8 mouse cellular contexts compared by ENCODE assay signal in genomic region chr1:90203783-90204690, GRCm38 (mm10). TPM values are rescaled to one million over a fixed set of nuclear protein-coding genes. Genes with fewer than 3 reads are reported as not detected.
A peak's percentile ranks its signal among the peaks of the same experiment; 100 is the strongest.
DNase-seq lines count a peak whose midpoint lies in the region; ATAC-seq and TF ChIP-seq lines count a peak whose summit lies in the region.

Gene Ackr3, plus strand, starts transcription at chr1:90203980.

- peak; percentile 85 for ATAC-seq in forebrain, embryonic 13.5 days
- peak; percentile 81 for ATAC-seq in heart, embryonic 16.5 days (replicated peaks; ENCODE audit: extremely low read depth, insufficient read depth, low FRiP score)
- ATAC-seq in liver, embryonic 12.5 days, result peak; percentile 66
- peak; percentile 76 for ATAC-seq in neural tube, embryonic 12.5 days (ENCODE audit: low FRiP score, low read depth)

- WGBS in forebrain, embryonic 13.5 days, result 2% methylated on average over 19 of the region's 19 CpGs
- 3% methylated on average over 19 of the region's 19 CpGs for WGBS in heart, embryonic 16.5 days
- 3% methylated on average over 19 of the region's 19 CpGs for WGBS in liver, embryonic 12.5 days (ENCODE audit: insufficient replicate concordance)
- WGBS in neural tube, embryonic 12.5 days, result 2% methylated on average over 19 of the region's 19 CpGs

- H3K9me3 ChIP-seq in forebrain, embryonic 13.5 days (replicated peaks), result no peaks in the 10 kb centered on the region
- H3K9me3 ChIP-seq in heart, embryonic 16.5 days (replicated peaks; ENCODE audit: control insufficient read depth, low read length), result no peaks in the 10 kb centered on the region
- H3K9me3 ChIP-seq in liver, embryonic 12.5 days (replicated peaks), result no peaks in the 10 kb centered on the region
- H3K9me3 ChIP-seq in neural tube, embryonic 12.5 days, result no peaks in the 10 kb centered on the region

- H3K9ac ChIP-seq in forebrain, embryonic 13.5 days, result peak within 1 kb of the TSS; percentile 82
- peak within 1 kb of the TSS; percentile 67 for H3K9ac ChIP-seq in heart, embryonic 16.5 days (ENCODE audit: low read length)
- peak within 1 kb of the TSS; percentile 51 for H3K9ac ChIP-seq in liver, embryonic 12.5 days
- peak within 1 kb of the TSS; percentile 71 for H3K9ac ChIP-seq in neural tube, embryonic 12.5 days

- H3K27ac ChIP-seq in forebrain, embryonic 13.5 days, result peak within 1 kb of the TSS; percentile 91
- H3K27ac ChIP-seq in heart, embryonic 16.5 days (ENCODE audit: low read length), result peak within 1 kb of the TSS; percentile 59
- H3K27ac ChIP-seq in liver, embryonic 12.5 days, result peak within 1 kb of the TSS; percentile 61
- peak within 1 kb of the TSS; percentile 71 for H3K27ac ChIP-seq in neural tube, embryonic 12.5 days
- peak within 1 kb of the TSS; percentile 70 for H3K27ac ChIP-seq in testis, adult 2 months (ENCODE audit: control insufficient read depth, insufficient read depth, low read depth, low read length)

- peak within 1 kb of the TSS; percentile 67 for H3K4me2 ChIP-seq in forebrain, embryonic 13.5 days
- peak within 1 kb of the TSS; percentile 57 for H3K4me2 ChIP-seq in heart, embryonic 16.5 days (ENCODE audit: low read depth, low read length)
- H3K4me2 ChIP-seq in liver, embryonic 12.5 days, result peak within 1 kb of the TSS; percentile 39
- peak within 1 kb of the TSS; percentile 68 for H3K4me2 ChIP-seq in neural tube, embryonic 12.5 days (replicated peaks)

- peak; percentile 83 for DNase-seq in 3T3-L1 (ENCODE audit: low read depth, low spot score)
- DNase-seq in cerebellum, adult 11 months, result peak; percentile 40
- DNase-seq in kidney, postnatal 25 days, result peak; percentile 89 to 92

- peaks cover 64% of the 10 kb centered on the region for H3K4me1 ChIP-seq in forebrain, embryonic 13.5 days
- peaks cover 35% of the 10 kb centered on the region for H3K4me1 ChIP-seq in heart, embryonic 16.5 days (ENCODE audit: control insufficient read depth, insufficient read depth, low read length)
- H3K4me1 ChIP-seq in liver, embryonic 12.5 days, result 0 out of 2 replicates have a peak, but pooled peaks cover 3% of the 10 kb centered on the region
- peaks cover 55% of the 10 kb centered on the region for H3K4me1 ChIP-seq in neural tube, embryonic 12.5 days
- H3K4me1 ChIP-seq in testis, adult 2 months (ENCODE audit: control insufficient read depth, insufficient read depth, low read length), result peaks cover 8% of the 10 kb centered on the region

- TF ChIP-seq POLR2A in testis, adult 2 months (IDR thresholded peaks at IDR 0.05; ENCODE audit: control insufficient read depth, low read depth, low read length), result peak; percentile 79

- peak within 1 kb of the TSS; percentile 60 for H3K4me3 ChIP-seq in forebrain, embryonic 13.5 days
- H3K4me3 ChIP-seq in heart, embryonic 16.5 days (ENCODE audit: low read length), result peak within 1 kb of the TSS; percentile 45
- peak within 1 kb of the TSS; percentile 45 for H3K4me3 ChIP-seq in liver, embryonic 12.5 days
- H3K4me3 ChIP-seq in neural tube, embryonic 12.5 days, result peak within 1 kb of the TSS; percentile 60
- H3K4me3 ChIP-seq in testis, adult 2 months (ENCODE audit: control insufficient read depth, low read depth, low read length), result peak within 1 kb of the TSS; percentile 78

- H3K27me3 ChIP-seq in forebrain, embryonic 13.5 days, result peaks cover 13% of the 10 kb centered on the region; the same call in 1 of the 2 replicates
- peaks cover 21% of the 10 kb centered on the region for H3K27me3 ChIP-seq in heart, embryonic 16.5 days (ENCODE audit: control insufficient read depth, insufficient read depth, low read length)
- peaks cover 77% of the 10 kb centered on the region for H3K27me3 ChIP-seq in liver, embryonic 12.5 days (replicated peaks)
- no peaks in the 10 kb centered on the region for H3K27me3 ChIP-seq in neural tube, embryonic 12.5 days (replicated peaks)
- H3K27me3 ChIP-seq in testis, adult 2 months (ENCODE audit: control insufficient read depth, insufficient read depth, low read length), result no peaks in the 10 kb centered on the region

- no peaks in the 10 kb centered on the region for H3K36me3 ChIP-seq in forebrain, embryonic 13.5 days (ENCODE audit: poor library complexity, severe bottlenecking)
- H3K36me3 ChIP-seq in heart, embryonic 16.5 days (ENCODE audit: control insufficient read depth, insufficient read depth), result no peaks in the 10 kb centered on the region
- H3K36me3 ChIP-seq in liver, embryonic 12.5 days, result no peaks in the 10 kb centered on the region
- H3K36me3 ChIP-seq in neural tube, embryonic 12.5 days, result no peaks in the 10 kb centered on the region
- H3K36me3 ChIP-seq in testis, adult 2 months (ENCODE audit: control insufficient read depth, insufficient read depth, low read length), result no peaks in the 10 kb centered on the region

- peak; percentile 43; the same call in 1 of the 2 replicates for TF ChIP-seq CTCF in testis, adult 2 months (IDR thresholded peaks at IDR 0.05; ENCODE audit: control insufficient read depth, insufficient read depth, insufficient replicate concordance, low read depth, low read length)

RNA-seq across cellular contexts. Expression of gene Ackr3, which starts in this region (rescaled TPM):
- 28.5 and 29.1 TPM in 2 replicates for polyA plus RNA-seq in forebrain, embryonic 13.5 days (2015; fragmentation: Nextera tagmentation; extraction: Ambion mirVana)
- 23.8 and 27.0 TPM in 2 replicates for polyA plus RNA-seq in heart, embryonic 16.5 days (2015; fragmentation: Nextera tagmentation; extraction: Ambion mirVana)
- 9.0 and 10.4 TPM in 2 replicates for polyA plus RNA-seq in liver, embryonic 12.5 days (2016; fragmentation: Nextera tagmentation; extraction: Ambion mirVana)
- 34.0 and 38.0 TPM in 2 replicates for polyA plus RNA-seq in neural tube, embryonic 12.5 days (2016; fragmentation: Nextera tagmentation; extraction: Ambion mirVana)
- 9.5 and 13.1 TPM in 2 replicates for polyA plus RNA-seq in testis, adult 2 months (2012; rRNA removed)

Comparison
In these comparisons a context has a peak if more than half of its experiments do, and no peak if none do; other contexts are left out.
1. Peak in every context shown above with its lines: DNase-seq, ATAC-seq, H3K4me3 ChIP-seq and H3K27ac ChIP-seq.
2. DNase-seq: peak in every context shown above with its lines; median percentile 90 in kidney, postnatal 25 days; 83 in 3T3-L1; 40 in cerebellum, adult 11 months.